Mouse (Mus musculus): Measurements from ENCODE around the gene Tmem53. TPM values are rescaled to one million over a fixed set of nuclear protein-coding genes. Genes with fewer than 3 reads are reported as not detected.

The Tmem53 gene
- total RNA-seq, 4 experiments from 2014 or later, result 4.2 to 5.9 (median 5.7) TPM

GRCm38 (mm10) chr4:117312416-117313084 lies 60.8 kb downstream of the Tmem53 start:
- DNase-seq (ENCODE audit: low spot score in 2 of 2), result no peak

DNA sequence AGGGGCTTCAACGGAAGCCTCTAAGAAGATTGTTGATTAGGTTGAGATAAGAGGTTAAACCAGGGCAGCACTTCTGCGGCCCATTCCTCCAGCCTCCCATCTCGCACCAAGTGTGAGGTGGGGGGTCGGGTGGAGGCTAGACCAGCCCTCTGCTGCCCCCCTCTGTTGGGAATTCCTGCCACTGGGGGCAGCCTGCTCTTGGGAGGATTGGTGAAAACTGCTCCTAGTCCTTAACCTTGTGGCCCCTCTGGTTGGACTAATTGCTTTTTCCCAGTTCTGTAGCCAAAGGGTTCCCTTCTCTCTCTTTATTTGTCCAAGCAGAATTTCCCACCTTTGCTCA lies 61.3 kb downstream of the Tmem53 start:
- no peak for DNase-seq (ENCODE audit: low spot score in 2 of 2)

DNA sequence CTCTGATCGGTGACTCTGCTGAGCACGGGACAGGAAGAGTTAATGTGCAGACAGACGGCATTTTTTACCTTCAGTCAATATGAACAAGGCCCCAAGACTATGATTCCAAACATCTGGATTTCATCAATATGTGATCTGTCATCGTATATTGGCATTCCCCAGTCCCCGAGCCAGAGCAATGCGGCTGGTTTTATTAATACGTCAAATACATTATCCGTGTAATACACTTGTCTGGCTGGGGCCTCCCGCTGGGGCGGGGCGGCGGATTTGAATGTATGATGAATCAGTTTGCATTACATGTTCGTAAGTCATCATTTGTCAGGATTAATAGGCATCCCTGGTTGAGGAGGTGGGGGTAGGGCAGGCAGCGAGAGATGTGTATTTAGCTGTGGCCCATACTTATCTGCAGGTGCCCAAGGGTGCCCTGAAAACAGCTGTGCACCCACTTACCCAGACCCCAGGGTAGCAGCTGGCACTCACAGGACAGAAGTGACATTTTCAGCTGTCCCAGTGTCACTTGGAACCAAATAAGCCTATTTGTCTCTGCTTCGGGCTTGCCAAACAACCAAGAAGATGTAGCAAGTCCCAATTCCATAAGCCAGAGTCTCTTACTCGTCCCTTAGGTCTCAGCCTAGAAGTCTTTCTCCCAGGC lies 63.2 kb downstream of the Tmem53 start:
- no peak for DNase-seq (ENCODE audit: low spot score in 2 of 2)

GRCm38 (mm10) chr4:117316800-117317199 lies 65.0 kb downstream of the Tmem53 start:
- no peak for DNase-seq (ENCODE audit: low spot score in 2 of 2)

GRCm38 (mm10) chr4:117317701-117318190 lies 66.0 kb downstream of the Tmem53 start:
- DNase-seq (ENCODE audit: low spot score in 2 of 2), result peak; percentile 22 to 29

Other genes starting within 250 kb of the Tmem53 start
- 10 to 100 TPM; 20.0 to 25.1 (median 21.3) TPM for gene Eif2b3, start 232.5 kb upstream of the Tmem53 start, total RNA-seq (2022)
- gene Ptch2, start 155.9 kb upstream of the Tmem53 start, total RNA-seq (2022), result 1 to 10 TPM; 1.7 to 3.4 (median 2.2) TPM
- gene Btbd19, start 126.2 kb upstream of the Tmem53 start, total RNA-seq (2022), result 10 to 100 TPM; 12.9 to 18.3 (median 16.2) TPM
- under 1 TPM; 0.74 to 0.81 (median 0.78) TPM for gene Tctex1d4, start 125.2 kb upstream of the Tmem53 start, total RNA-seq (2022)
- 1 to 10 TPM; 9.0 to 10.0 (median 9.6) TPM for gene Plk3, start 118.0 kb upstream of the Tmem53 start, total RNA-seq (2022)
- 100 to 1,000 TPM; 448 to 635 (median 527) TPM for gene Rps8, start 95.7 kb upstream of the Tmem53 start, total RNA-seq (2022)
- gene Kif2c, start 69.3 kb upstream of the Tmem53 start, total RNA-seq (2022), result under 1 TPM; 0.20 to 0.69 (median 0.37) TPM
- gene Armh1, start 174 bp downstream of the Tmem53 start, total RNA-seq (2022), result under 1 TPM; 0.40 to 0.75 (median 0.59) TPM
- gene Rnf220, start 245.1 kb downstream of the Tmem53 start, total RNA-seq (2022), result 100 to 1,000 TPM; 171 to 184 (median 178) TPM

Measured in layer of hippocampus, adult 8-10 months (tissue).